Mouse (Mus musculus) heart, postnatal 0 days (tissue): Measurements from ENCODE around the gene Krt23.

ENCODE experiments used
- CTCF ChIP-seq: IDR thresholded peaks from 2 replicates; pipeline ENCODE4 v1.5.1; 2016; ENCODE audit warnings: antibody characterized with exemption, control low read depth, low read depth
- EP300 ChIP-seq: IDR thresholded peaks from 2 replicates; pipeline ENCODE4 v1.6.1; 2016; ENCODE audit warnings: antibody characterized with exemption, low read depth

DNA sequence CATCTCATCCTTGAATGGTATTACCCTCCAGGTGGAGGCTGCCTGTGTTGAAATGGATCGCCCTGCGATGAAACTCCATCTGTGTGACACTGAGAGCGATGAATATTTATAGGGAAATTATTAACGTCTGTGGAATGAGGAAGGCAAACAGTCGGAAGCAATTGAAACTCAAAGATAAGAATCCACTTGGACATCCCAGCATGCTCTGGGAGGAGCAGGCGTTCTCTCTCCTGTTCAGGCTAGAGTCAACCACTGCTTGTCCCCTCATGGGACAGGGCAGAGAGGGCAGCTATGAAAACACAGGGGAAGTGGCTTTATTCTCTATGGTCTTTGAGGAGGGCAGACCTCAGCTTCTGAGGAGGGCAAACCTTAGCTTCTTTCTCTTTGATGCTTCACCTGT lies 19.5 kb downstream of the Krt23 start:
- no peak for TF ChIP-seq CTCF
- TF ChIP-seq EP300 = no peak
